Mouse (Mus musculus): ENCODE measurements at regions not wholly inside any gene's neighbourhood (a gene's known extent, or its start where the extent isn't known, plus 50 kb on each side); places are given as distances from the start of the nearest gene placed in this dataset.

- ATAC-seq (replicated peaks; ENCODE audit: low FRiP score, poor library complexity, severe bottlenecking) = no peak
Measured at GRCm38 (mm10) chr3:149444377-149444776, 454.0 kb upstream of the Adgrl2 start.

GRCm38 (mm10) chr3:149441227-149441626 lies 450.9 kb upstream of the Adgrl2 start:
- ATAC-seq (replicated peaks; ENCODE audit: low FRiP score, poor library complexity, severe bottlenecking) = no peak

- ATAC-seq (replicated peaks; ENCODE audit: low FRiP score, poor library complexity, severe bottlenecking) = no peak
Measured at GRCm38 (mm10) chr3:149437763-149438162, 447.4 kb upstream of the Adgrl2 start.

DNA sequence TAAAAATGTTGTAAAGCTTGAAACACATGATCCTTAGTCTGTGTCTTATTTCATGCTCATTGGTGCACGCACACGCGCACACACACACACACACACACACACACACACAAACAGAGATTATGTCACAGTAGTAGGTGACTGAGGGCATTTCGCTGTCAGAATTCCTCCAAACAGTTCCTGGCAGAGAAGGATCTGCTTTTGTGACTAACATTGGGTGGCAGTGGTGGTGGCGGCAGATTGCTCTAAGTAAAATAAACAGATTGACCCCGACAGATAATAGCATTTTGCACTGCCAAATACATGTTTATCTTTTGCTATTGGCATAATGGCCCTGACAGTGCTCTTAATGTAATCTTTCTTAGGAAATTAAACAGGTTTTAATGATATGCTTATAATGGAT lies 446.6 kb upstream of the Adgrl2 start:
- no peak for ATAC-seq (replicated peaks; ENCODE audit: low FRiP score, poor library complexity, severe bottlenecking)

GRCm38 (mm10) chr3:149436420-149436819 lies 446.1 kb upstream of the Adgrl2 start:
- ATAC-seq (replicated peaks; ENCODE audit: low FRiP score, poor library complexity, severe bottlenecking) = no peak

DNA sequence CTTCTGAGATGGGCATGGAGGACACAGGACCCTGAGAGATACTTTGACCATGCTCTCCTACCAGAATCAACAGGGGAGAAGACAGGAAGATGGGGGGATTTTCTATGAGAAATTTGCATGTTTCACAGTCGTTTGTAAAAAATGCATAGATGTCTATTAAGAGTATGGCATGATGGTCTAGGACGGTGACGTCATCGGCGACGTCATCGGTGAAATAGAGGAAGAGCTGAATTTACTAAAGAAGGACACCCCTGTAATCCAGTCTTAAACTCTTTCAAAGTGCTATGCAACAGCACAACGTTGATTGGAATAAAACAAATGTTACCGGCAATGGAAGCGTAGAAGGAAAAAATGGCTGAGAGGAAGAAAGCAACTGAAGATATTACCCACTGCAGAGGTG lies 441.4 kb upstream of the Adgrl2 start:
- no peak for ATAC-seq (replicated peaks; ENCODE audit: low FRiP score, poor library complexity, severe bottlenecking)

DNA sequence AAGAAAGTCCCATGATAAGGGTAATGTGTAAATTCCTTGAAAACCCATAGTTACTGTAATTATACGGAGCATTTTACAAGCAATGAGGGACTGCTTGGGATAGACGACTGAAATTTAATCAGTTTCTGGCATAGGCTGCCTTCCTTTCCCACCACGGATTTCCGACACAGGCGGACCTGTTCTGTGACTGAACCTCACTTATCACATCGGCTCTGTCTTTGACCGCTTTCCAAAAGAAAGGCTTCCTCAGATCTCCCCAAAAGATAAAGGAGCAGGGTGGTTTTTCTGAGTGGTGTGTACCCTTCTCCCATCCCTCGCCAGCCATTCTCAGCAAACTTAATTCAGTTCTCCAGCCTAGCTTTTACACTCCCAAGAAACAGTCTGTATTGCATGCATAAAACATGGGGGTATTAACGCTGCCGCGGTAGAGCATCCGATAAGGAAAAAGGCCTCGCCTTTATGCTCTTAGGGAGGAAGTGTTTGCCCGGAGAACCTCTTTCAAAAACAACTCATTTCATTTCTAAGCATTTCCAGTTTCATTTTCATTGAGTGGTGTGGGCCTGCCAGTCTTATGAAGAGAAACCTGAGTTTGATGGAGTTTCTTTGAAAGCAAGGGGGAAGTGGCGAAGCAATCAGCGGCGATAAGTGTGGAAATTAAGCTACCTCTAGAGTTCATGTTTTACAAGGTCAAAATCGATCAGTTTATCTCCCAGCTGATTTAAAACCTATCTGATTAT lies 435.8 kb upstream of the Adgrl2 start:
- no peak for ATAC-seq (replicated peaks; ENCODE audit: low FRiP score, poor library complexity, severe bottlenecking)

- ATAC-seq (replicated peaks; ENCODE audit: low FRiP score, poor library complexity, severe bottlenecking) = no peak
Measured at GRCm38 (mm10) chr3:149424306-149424705, 434.0 kb upstream of the Adgrl2 start.

DNA sequence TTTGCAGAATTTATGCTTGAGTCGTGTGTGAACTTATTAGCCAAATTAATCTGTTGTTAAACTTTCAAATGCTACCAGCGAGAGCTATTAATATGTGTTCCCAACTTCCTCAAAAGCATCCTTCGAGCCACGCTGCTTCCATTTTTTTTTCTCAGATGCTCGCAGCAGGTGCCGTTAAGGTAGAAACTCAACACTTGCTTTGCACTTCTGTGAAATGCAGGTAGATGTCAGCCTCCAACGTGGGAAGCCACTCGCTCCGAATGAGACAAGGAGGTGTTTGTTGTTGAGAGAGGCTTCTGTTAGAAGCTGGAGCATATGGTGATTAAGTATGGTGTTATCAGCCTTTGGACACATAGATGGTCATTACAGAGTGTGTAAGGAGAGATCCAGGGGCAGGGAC lies 433.1 kb upstream of the Adgrl2 start:
- no peak for ATAC-seq (replicated peaks; ENCODE audit: low FRiP score, poor library complexity, severe bottlenecking)

DNA sequence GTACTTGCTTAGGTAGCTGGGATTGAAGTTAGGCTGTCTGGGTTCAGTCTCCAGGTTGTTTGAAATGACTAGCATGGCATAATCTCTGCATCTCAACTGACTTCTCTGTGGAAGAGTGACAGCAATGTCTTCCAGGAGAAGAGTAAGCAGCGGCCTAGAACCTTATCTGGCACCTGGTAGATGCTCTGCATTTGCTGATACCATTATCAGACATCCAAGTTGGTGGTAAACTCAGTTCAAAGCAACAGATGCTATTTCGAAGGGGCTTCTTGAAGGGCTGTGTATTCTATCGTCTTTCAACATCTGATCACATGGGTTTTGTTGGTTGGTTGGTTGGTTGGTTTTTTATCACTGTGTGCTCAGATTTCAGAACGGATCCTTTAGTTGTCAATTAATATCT lies 424.7 kb upstream of the Adgrl2 start:
- ATAC-seq (replicated peaks; ENCODE audit: low FRiP score, poor library complexity, severe bottlenecking) = no peak

DNA sequence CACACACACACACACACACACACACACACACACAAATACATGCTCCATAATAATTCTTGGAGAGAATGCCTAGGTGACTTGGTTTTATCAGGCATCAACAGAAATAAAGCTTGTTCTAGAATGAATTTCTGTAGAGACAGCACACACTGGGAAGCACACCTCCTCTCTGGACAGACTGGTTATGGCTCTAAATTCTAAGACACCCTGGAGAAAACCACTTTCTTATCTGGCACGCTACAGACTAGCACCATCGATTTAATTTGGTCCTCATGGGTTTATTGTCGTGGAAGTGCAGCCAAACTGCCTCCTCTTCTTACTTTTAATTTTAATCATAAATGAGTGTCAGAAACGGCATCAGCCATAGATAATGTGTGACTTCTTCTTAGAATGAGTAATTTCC lies 422.8 kb upstream of the Adgrl2 start:
- ATAC-seq (replicated peaks; ENCODE audit: low FRiP score, poor library complexity, severe bottlenecking) = no peak

- no peak for ATAC-seq (replicated peaks; ENCODE audit: low FRiP score, poor library complexity, severe bottlenecking)
Measured at GRCm38 (mm10) chr3:149410518-149410917, 420.2 kb upstream of the Adgrl2 start.

DNA sequence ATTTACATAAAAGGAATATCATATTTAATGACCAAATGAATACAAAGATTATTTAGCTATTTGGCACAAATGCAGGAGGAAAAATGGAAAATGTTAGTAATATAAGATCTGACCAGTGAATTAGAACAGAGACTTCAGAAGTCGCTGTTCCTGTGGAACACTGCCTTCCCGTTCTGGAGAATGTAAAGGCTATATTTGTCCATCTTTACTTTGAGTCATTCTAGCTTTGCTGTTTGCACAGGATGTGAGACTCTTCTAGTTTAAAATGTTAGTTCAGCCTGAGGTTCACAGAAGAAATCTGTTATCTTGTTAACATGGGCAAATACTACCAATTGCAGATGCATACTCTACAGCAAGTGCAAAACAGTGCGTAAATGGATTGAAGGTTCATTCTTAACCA lies 418.5 kb upstream of the Adgrl2 start:
- no peak for ATAC-seq (replicated peaks; ENCODE audit: low FRiP score, poor library complexity, severe bottlenecking)

DNA sequence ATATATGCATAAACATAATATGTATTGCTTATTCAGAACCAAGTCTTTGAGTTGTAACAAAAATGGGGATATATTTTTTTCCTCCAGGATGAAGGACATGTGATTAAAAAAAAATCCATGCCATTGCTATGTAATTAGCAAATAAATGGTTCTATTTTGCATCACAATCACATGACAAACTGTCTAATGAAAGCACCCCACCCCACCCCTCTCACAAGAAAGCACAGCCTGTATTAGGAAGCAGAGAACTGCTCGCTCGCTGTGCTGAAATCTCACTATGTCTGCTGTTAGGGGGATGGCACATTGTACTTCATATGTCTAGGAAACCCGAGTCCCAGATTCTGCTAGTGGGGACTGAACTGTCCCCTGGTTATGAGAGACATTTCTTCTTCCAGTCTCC lies 415.5 kb upstream of the Adgrl2 start:
- ATAC-seq (replicated peaks; ENCODE audit: low FRiP score, poor library complexity, severe bottlenecking) = no peak

DNA sequence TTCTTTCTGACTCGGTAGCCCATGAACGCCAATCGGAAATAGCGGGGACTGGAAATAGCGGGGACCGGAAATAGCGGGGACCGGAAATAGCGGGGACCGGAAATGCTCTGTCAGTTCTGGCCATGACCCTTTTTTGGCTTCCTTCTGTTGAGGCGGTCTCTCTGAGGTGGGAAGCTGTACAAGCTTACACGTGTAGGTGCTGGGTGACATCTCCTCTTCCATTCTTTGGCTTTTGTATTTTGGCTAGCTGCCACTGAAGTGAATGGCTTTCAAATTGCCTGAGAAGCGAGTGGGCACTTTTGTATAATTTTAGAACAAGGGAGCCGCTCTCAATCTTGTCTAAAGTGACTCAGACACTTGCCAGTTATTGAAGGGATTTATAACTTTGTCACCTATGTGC lies 414.3 kb upstream of the Adgrl2 start:
- ATAC-seq (replicated peaks; ENCODE audit: low FRiP score, poor library complexity, severe bottlenecking) = no peak

DNA sequence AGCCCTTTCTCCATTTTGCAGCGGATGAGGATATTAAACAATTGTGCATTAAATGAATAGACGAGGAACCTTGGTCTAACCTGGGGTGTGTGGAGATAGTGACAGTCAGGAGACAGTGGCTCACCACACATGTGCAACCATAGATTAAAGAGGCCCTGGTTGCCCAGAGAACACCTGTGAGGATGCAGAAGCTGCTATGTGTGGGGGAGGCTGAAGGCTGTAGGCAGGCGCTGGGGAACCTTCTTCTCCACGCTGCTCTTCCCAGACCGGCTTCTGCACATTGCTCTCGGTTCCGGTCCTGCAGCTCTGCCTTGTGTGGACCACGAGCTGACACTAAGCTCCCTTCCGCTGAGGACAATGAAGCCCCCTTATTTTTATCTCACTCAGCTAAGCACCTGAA lies 412.1 kb upstream of the Adgrl2 start:
- ATAC-seq (replicated peaks; ENCODE audit: low FRiP score, poor library complexity, severe bottlenecking) = no peak

- no peak for ATAC-seq (replicated peaks; ENCODE audit: low FRiP score, poor library complexity, severe bottlenecking)
Measured at GRCm38 (mm10) chr3:149395082-149395481, 404.7 kb upstream of the Adgrl2 start.

DNA sequence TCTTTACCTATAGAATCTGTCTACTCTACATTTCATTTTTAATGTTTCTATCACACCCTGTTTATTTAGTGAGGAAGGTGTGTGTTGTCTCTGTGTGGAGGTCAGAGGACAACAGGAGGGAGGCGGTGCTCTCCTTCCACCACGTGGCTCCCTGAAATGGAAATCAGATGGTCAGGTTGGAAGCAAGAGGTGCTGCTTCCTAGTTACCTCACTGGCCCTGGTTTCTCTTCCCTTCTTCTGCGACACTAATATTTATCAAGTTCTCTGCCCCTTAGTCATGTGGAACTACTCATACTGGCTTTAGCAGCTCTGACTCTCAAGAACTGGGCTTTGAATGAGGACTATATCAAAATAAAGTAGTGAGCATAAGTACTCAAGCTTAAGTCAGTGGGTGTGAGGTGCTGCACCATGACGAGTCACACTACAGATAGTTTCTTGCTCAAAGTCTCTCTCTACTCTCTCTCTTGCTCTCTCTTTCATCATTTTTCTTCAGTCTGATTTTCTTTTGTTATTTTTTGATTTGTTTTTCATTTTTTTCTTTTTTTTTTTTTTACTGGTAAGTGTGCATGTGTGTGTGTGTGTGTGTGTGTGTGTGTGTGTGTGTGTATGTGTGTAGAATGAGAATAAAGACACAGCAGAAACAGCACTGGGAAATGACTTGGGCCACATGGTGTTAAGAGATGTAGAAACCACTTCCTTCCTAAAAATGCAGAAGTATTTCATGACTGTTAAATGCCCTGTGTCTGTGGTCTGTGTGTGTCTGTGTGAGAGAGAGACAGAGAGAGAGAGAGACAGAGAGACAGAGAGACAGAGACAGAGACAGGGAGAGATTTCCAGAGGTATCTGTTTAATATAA lies 403.2 kb upstream of the Adgrl2 start:
- ATAC-seq (replicated peaks; ENCODE audit: low FRiP score, poor library complexity, severe bottlenecking) = no peak

DNA sequence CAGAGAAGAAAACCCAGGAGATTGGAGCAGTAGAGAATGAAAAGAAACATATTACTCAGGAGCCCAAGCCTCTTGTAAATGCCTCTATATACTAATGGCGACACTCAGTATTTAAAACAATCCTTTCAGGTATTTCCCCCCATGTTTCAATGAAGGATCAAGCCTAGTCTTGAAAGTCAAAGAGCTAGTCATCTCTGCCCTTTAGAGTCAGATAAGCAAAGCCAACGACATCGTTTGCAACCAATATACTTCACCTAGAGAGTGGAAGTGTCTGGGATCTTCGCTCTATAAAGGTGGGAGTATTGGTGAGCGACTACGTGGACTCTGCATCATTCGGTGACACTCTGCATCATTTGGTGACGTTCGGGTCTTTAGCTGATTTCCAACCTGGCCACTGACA lies 401.8 kb upstream of the Adgrl2 start:
- ATAC-seq (replicated peaks; ENCODE audit: low FRiP score, poor library complexity, severe bottlenecking) = no peak

- ATAC-seq (replicated peaks; ENCODE audit: low FRiP score, poor library complexity, severe bottlenecking) = no peak
Measured at GRCm38 (mm10) chr3:149387537-149387936, 397.2 kb upstream of the Adgrl2 start.

DNA sequence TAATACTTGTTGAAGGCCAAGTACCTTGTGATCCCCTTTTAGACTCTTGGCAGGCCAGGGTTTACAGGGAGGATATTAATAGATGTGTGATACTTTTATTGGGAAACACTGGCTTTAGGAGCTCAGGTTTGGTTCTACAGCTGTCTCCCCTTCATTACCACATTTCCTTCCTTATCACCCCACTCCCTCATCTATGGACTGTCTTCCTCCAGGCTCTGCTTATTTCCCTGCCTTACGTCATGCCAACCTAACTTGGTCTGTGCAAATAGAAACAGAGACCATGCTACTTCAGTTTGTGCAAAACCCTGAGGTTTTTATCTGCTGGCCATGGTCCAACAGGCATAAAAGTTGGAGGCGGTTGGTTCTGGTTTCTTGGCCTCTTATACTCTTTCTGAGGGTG lies 395.7 kb upstream of the Adgrl2 start:
- ATAC-seq (replicated peaks; ENCODE audit: low FRiP score, poor library complexity, severe bottlenecking) = no peak
